Comparison of ENCODE assay signal across 18 mouse cellular contexts in the genomic region with DNA sequence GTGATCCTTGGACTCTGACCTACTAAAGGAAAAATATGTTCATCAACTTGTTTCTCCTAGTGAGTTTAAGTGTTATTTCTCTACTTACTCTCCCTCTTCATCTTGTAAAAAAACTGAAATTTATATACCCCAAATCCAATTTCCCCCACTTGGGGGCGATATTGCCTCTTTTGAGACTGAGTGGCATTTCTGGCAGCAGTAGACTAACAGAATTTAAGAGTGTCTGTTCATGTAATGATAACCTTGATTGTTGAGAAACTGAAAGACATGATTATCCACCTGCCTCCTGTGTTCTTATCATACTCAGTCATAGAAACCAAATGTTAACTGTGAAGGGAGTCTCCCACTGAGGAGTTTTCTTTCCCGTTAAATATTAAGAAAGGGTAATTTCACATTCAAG.
DNase-seq lines count a peak whose midpoint lies in the region; ATAC-seq and TF ChIP-seq lines count a peak whose summit lies in the region.
"Had no signal": no experiment of that assay in that cellular context is flagged by ENCODE, and none has a peak within 500 bp of the region (broad histone marks: within the 10 kb centered on the region; RNA-seq: fewer than 3 reads in every experiment).

No protein-coding gene starts in this region.

- no peak for ATAC-seq in cerebellum, adult (ENCODE audit: insufficient number of reproducible peaks, low FRiP score, low TSS enrichment)
- no peak for ATAC-seq in midbrain, postnatal 0 days (ENCODE audit: low FRiP score)
- no peak for ATAC-seq in midbrain, embryonic 15.5 days (replicated peaks)
- ATAC-seq: forebrain, embryonic 15.5 days; intestine, postnatal 0 days; liver, embryonic 12.5 days had no signal

- H3K9ac ChIP-seq in midbrain, postnatal 0 days (replicated peaks; ENCODE audit: low read length, poor library complexity, severe bottlenecking), result no peak overlapping the region
- no peak overlapping the region for H3K9ac ChIP-seq in midbrain, embryonic 15.5 days
- H3K9ac ChIP-seq: forebrain, embryonic 15.5 days; hindbrain, embryonic 14.5 days; liver, embryonic 12.5 days; neural tube, embryonic 13.5 days; stomach, embryonic 15.5 days had no signal

- H3K4me2 ChIP-seq in midbrain, postnatal 0 days (ENCODE audit: low read depth, low read length, poor library complexity, severe bottlenecking), result no peak overlapping the region
- H3K4me2 ChIP-seq in midbrain, embryonic 15.5 days, result no peak overlapping the region
- H3K4me2 ChIP-seq: forebrain, embryonic 15.5 days; hindbrain, embryonic 14.5 days; liver, embryonic 12.5 days; neural tube, embryonic 13.5 days; stomach, embryonic 15.5 days had no signal

- H3K4me1 ChIP-seq in midbrain, postnatal 0 days (ENCODE audit: insufficient read depth, low read length), result no peaks in the 10 kb centered on the region
- no peaks in the 10 kb centered on the region for H3K4me1 ChIP-seq in midbrain, embryonic 15.5 days
- H3K4me1 ChIP-seq: embryonic facial prominence, embryonic 10.5 days; forebrain, embryonic 15.5 days; limb, embryonic 10.5 days; liver, embryonic 12.5 days; neural tube, embryonic 13.5 days; stomach, embryonic 15.5 days had no signal

- H3K9me3 ChIP-seq in midbrain, postnatal 0 days (ENCODE audit: low read length), result no peaks in the 10 kb centered on the region
- H3K9me3 ChIP-seq in midbrain, embryonic 15.5 days, result no peaks in the 10 kb centered on the region
- H3K9me3 ChIP-seq: embryonic facial prominence, embryonic 10.5 days; forebrain, embryonic 15.5 days; limb, embryonic 10.5 days; liver, embryonic 12.5 days; neural tube, embryonic 13.5 days; stomach, embryonic 15.5 days had no signal

- no peaks in the 10 kb centered on the region for H3K27me3 ChIP-seq in midbrain, postnatal 0 days (ENCODE audit: insufficient read depth, low read length)
- no peaks in the 10 kb centered on the region for H3K27me3 ChIP-seq in midbrain, embryonic 15.5 days (replicated peaks)
- H3K27me3 ChIP-seq: forebrain, embryonic 15.5 days; liver, embryonic 12.5 days; neural tube, embryonic 13.5 days; stomach, embryonic 15.5 days had no signal

- WGBS in midbrain, postnatal 0 days, result 63% methylated on average over 2 of the region's 2 CpGs
- 60% methylated on average over 2 of the region's 2 CpGs for WGBS in midbrain, embryonic 15.5 days

- TF ChIP-seq CTCF in midbrain, postnatal 0 days (IDR thresholded peaks at IDR 0.05), result peak; percentile 28

- H3K36me3 ChIP-seq in midbrain, postnatal 0 days (ENCODE audit: insufficient read depth, low read length), result no peaks in the 10 kb centered on the region
- H3K36me3 ChIP-seq in midbrain, embryonic 15.5 days (replicated peaks), result no peaks in the 10 kb centered on the region
- H3K36me3 ChIP-seq: embryonic facial prominence, embryonic 10.5 days; forebrain, embryonic 15.5 days; limb, embryonic 10.5 days; liver, embryonic 12.5 days; neural tube, embryonic 13.5 days; stomach, embryonic 15.5 days had no signal

- no peak overlapping the region for H3K4me3 ChIP-seq in midbrain, postnatal 0 days (ENCODE audit: low read depth, low read length)
- H3K4me3 ChIP-seq in midbrain, embryonic 15.5 days, result no peak overlapping the region
- H3K4me3 ChIP-seq: embryonic facial prominence, embryonic 10.5 days; erythroblast, embryonic 14.5 days; forebrain, embryonic 15.5 days; limb, embryonic 10.5 days; liver, embryonic 12.5 days; neural tube, embryonic 13.5 days; stomach, embryonic 15.5 days had no signal

- peak; percentile 3 to 18 for DNase-seq in cerebellum, adult 18-20 months
- peak; percentile 12 for DNase-seq in kidney, adult 9 months
- no peak for DNase-seq in kidney, postnatal 14 days
- no peak for DNase-seq in midbrain, postnatal 0 days (ENCODE audit: low spot score)
- peak; percentile 7 to 11 for DNase-seq in layer of hippocampus, postnatal 36 days
- no peak for DNase-seq in adipocyte (ENCODE audit: low spot score)
- DNase-seq: spleen, adult 18-20 months had no signal

- no peak overlapping the region for H3K27ac ChIP-seq in midbrain, postnatal 0 days (ENCODE audit: low read depth, low read length)
- no peak overlapping the region for H3K27ac ChIP-seq in midbrain, embryonic 15.5 days
- H3K27ac ChIP-seq: embryonic facial prominence, embryonic 10.5 days; forebrain, embryonic 15.5 days; hindbrain, embryonic 14.5 days; limb, embryonic 10.5 days; liver, embryonic 12.5 days; neural tube, embryonic 13.5 days; stomach, embryonic 15.5 days had no signal

Comparison
In these comparisons a context has a peak if more than half of its experiments do, and no peak if none do; other contexts are left out.
1. DNase-seq: peak in cerebellum, adult 18-20 months (2 of 2), kidney, adult 9 months (single experiment) and layer of hippocampus, postnatal 36 days (2 of 2); none in kidney, postnatal 14 days (single experiment), midbrain, postnatal 0 days (single experiment) and adipocyte (single experiment).